Mouse (Mus musculus) adrenal gland, adult (tissue): Measurements from ENCODE around the gene Atp13a4.

Source experiments
- DNase-seq, 2 experiments: peaks; one replicate each; pipeline ENCODE4 v3.0.0; 2022 to 2023; ENCODE audit warnings: low spot score in 1 of 2; ENCODE audit not compliant: inconsistent age in 2 of 2

The Atp13a4 gene

DNA sequence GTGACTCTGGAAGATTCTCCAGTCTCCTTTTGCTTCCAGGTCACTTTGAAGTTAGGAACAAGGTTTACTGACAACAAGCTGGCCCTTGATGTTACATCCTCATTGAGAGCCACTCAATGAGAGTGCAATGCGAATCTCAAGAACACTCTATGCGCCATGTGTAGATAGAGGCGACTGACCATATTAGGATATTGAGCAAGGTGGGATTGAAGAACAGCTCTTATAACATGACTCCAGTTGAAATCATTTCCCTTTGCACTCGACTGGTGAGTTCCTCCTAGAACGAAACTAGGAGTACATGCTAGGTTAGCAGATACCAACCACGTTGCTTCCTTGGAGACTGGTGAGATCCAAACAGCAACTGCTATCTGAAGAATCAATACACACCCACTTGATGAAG lies 64.3 kb downstream of the Atp13a4 start:
- DNase-seq = no peak

DNA sequence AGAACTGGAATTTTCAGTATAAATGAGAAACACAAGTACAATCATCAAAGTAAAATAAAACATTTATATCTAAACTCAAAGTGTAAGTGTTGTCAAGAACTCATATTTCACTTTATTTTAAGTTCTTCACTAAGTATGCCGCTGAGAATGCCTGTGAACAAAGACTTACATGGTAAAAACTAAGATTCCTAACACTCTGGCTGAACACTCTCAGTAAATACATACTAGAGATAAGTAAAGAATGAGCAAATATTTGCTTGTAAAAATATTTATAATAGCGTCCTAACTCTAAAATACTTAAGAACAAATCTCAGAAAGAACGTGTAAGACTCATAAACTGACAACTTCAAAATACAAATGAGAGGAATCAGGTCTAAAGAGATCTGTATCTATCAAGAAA lies 80.9 kb downstream of the Atp13a4 start:
- DNase-seq = no peak

DNA sequence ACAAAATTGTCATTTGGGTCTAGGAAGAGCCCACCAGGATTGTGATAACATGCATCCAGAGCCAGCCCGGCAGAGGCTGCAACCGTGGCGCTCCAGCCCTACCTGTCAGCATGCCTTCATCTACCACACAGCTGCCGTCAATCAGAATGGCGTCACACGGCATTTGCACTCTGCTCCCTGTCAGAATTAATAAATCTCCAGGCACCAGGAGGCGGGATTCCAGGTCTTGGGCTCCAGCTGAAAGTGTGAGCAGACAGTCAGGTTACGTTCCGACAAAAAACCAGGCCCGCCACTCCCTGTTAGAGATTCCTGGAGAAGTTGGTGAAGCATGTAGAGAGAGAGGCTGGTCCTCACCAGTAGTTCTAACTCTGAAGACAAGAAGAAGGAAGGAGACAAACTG lies 85.3 kb downstream of the Atp13a4 start:
- DNase-seq = no peak

DNA sequence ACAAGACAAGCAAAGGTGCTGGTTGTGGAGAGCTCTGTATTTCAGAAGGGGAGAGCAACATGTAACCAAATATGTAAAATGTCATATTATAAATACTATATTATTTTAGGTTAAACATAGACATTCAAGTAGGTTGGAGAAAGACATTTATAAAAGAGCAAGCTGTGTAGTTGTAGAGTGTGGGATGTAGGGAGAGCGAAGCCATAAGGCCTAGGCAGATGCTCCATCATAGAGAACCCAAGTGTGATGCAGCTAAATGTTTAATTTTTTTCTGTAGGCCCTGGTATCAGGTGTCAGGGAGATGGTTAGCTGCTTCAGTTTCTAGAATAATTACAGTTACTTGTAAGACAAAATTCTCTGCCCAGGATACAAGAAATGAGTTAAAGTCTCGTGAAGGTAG lies 87.8 kb downstream of the Atp13a4 start:
- no peak for DNase-seq

DNA sequence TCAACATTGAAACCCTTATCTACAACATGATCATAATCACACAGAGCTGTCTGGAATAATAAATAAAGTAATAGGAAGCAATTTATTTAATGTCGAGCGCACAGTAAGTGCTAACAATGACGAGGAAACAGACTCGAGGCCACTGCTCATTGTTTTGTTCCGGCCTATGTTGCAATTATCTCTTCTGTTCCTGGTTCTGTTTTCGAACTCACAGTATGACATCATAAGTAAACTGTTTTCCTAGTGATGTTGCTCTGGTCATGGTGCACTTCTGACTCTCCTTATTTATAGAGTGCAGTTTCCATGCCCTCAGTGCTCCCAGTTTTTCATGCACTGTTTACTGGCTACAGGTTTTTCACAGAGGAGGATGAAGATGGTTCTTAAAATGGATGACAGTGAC lies 91.4 kb downstream of the Atp13a4 start:
- no peak for DNase-seq

DNA sequence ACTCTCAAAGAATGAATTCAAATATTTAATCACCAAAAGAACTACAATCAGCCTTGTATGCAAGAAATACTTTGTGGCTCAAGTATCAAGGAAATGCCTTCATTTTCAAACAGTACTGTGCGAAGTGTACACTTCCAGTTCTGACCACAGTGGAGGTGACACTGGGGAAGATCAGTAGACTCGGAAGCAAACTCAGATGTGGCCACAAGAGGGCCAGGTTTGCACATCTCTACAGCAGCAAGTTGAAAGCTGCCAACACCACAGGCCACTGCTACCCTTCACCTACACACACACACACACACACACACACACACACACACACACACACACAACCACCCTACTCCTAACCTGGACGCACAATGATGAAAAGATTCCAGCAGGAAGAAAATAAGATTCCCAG lies 93.0 kb downstream of the Atp13a4 start:
- peak; percentile 27 to 66 for DNase-seq

DNA sequence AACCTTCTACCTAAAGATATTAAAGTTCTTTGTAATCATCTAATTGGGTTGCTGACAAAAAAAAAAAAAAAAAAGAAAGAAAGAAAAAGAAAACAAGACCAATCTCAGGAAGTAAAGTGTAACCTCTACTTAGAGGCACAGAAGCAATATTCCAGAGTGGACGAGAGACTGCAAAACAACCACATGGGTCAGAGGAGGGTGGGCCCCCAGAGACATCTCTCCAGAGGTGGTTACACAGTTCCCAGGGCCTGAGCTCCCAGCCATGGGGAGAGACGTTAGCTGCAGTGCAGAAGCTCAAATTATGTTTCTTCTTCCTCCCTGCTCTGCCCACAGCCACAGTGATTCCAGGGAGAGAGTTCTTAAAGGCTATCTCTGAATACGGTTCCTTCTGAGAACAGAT lies 102.5 kb downstream of the Atp13a4 start:
- no peak for DNase-seq

DNA sequence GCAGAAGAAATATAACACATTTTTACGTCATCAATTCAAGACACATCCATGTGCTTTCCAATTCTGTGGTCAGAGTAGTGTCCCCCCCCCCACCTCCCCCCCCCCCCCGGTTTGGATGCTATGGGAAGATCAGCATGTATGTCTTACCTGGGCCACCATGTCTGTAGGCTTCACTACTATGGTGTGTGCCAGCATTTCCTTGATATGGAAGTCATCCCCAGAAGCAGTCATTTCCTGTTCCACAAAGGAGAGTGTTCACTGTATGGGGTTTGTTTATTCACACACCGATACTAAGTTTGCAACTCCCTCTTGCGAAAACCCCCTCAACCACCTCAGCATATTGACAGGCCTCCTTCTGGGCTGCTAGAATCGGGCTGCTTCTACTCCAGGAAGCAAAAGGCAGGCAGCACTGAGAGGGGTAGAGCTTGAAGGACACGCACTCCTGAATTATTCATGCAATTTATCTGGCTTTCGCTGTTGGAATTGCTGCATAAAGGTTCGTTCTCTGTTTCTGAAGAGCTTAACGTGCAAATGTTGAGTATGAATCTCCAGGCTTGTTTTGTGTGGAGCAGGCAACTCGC lies 103.2 kb downstream of the Atp13a4 start:
- no peak for DNase-seq

DNA sequence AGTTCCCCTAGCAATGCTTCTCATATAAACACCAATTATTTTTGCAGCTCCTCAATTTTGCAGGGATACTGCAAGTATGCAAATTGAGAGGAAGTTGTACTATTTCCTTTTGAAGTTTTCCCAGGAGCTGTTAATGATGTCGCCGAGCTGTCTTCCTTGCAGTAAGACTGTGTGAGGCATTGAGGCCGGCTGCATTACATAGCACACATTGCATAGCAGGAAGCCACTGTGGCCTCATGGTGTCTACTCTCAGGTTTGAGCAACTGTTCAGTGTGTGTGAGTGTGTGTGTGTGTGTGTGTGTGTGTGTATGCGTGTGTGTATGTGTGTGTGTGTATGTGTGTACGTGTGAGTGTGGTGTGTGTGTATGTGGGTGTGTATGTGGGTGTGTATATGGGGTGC lies 106.6 kb downstream of the Atp13a4 start:
- DNase-seq = no peak

DNA sequence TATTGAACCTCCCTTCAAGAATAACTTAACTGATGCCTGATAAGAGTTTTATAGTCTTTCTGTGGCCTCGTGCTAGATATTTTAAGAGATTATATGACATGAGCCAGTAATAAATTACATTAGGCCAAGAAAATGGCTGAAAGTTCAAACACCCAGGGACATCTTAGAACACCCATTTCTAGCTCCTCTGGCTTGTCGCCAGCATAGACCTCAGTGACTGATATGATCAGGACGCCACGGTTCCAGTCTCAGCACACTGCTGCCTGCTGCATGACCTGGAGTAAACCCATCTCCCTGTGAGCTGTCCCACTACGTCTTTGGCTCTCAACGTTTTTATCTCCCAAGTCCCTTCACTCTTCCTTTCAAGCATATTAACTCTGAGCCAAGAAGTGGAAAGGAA lies 108.9 kb downstream of the Atp13a4 start:
- peak; percentile 9 to 51 for DNase-seq

DNA sequence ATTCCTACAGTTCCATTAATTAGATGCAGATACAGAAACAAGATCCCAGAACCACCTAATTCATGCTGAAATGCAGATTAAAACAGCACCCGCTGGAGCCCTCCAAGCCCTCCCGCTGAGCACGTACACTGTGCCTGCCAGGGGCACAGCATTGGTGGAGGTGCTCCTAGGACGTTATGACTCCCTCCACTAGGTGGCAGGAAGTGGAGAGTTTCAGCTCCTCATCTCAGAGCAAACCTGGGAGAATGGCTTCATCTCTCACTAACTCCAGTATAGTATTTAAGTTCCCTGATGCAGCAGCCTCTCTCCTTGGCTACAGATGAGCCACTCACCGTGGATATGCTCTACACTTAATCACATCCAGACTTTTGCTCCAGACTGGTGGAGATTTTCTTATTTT lies 110.0 kb downstream of the Atp13a4 start:
- DNase-seq = peak; percentile 9 to 71

DNA sequence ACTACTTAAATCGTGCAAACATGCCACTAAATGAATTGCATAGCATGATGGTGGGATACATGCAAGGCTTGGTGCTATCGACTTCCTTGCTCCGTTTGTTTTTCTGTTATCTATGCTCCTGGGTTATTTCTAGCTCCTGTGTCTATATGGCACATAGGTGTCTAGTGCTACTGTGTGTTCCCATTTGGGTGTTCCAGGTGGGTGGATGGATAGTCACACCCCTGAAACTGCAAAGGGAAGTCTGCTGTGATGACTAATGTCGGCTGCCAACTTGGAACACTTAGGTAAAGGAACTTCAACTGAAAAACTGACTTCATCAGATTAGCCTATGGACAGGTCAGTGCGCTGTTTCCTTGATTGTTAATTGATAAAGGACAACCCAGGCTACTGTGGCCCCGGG lies 129.8 kb downstream of the Atp13a4 start:
- no peak for DNase-seq

DNA sequence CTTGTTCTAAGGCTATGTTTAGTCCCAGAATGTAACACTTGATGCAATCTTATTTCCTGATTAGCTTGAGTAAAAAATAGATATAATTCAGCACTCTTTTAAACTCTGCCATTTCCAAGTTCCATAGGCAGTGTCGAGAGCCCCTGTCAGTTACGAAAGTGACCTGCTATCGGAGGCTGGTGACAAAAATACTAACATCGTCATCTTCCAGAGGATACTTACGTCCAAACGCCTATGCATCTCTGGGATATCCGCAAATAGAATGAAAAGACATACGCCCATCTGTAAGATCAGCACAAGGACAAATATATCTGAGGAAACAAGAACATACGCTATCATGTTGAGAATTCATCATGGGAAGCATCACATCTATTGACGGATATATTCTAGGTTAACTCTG lies 137.3 kb downstream of the Atp13a4 start:
- no peak for DNase-seq

DNA sequence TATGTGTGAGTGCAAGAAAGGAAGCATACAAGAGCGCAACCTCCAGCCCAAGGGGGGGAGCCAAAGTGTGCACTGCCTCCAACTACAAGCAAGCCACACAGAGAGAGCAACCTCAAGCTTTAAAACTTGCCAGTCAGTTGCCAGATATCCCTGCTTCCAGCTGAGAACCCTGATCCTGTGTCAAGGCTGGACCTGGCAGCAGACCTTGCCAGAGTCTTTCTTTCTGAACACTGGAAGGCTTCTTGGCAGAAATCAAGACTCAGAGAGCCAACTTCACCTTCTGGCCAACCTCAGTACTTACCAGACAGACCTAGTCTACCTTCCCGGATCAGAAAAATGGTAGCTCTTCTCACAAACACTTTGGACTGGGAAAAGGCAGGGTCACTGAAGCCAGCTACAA lies 145.6 kb downstream of the Atp13a4 start:
- peak in 1 of 2 experiments; percentile 22 for DNase-seq

DNA sequence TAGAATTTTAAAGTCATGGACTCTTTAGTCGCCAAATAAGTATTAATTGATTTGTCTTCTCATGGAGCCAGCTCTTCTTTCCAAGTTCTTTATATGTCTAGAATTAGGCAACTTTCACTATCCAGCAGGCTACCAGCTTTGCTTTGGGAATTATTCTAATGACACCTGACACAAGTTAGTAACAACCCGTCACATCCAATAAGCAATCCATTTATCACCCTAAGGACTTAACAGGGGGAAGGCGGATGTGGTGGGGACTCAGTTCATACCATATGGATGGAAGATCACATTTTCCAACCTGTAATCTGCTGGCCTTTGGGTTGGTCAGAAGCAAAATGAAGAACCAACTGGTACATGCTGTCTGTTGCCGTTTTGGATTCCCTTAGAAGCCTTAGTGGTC lies 159.9 kb downstream of the Atp13a4 start:
- DNase-seq = no peak

DNA sequence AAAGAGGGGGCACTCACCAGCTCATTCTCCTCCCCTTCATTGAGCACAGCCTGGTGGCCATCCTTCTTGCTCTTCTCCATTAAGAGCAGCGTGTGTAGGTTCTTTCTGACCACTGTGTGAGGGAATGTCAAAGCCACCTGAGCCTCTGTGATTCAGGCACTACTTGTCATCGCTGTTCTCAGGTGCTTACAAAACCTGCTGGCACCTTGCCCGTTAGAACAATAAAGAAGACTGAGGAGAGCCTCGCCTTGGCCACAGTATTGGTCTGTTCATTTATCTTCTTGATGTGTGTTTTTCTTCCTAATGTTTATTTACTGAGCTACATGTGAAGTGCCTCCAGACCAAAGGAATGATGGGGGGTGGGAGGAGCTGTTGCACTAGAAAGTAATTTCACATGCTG lies 166.2 kb downstream of the Atp13a4 start, which contains the start of gene Atp13a5:
Gene Atp13a5 (minus strand): TSS at position 275 of the 400 bp plus-strand sequence.
- DNase-seq = no peak

DNA sequence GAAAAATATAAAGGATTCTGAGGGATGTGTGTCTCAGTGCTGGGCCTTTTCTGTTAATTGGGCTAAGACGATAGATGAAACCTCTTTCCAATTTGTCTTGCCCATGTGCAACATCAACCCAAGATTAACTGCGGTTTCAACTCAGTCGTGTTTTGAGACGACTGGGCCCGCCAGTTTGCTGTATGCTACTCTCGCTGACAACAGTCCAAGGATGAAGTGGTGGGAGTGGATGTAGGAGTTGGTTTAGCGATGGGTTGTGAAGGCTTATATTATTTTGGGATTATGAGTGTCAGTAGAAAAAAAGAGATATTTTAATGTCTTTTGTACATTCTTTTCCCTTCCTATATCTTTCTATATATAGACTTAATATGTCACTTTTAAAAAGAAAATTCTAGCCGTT lies 170.0 kb downstream of the Atp13a4 start:
- DNase-seq = no peak
